Mouse (Mus musculus): ENCODE measurements around the gene Ptger3.

Gene Ptger3

DNA sequence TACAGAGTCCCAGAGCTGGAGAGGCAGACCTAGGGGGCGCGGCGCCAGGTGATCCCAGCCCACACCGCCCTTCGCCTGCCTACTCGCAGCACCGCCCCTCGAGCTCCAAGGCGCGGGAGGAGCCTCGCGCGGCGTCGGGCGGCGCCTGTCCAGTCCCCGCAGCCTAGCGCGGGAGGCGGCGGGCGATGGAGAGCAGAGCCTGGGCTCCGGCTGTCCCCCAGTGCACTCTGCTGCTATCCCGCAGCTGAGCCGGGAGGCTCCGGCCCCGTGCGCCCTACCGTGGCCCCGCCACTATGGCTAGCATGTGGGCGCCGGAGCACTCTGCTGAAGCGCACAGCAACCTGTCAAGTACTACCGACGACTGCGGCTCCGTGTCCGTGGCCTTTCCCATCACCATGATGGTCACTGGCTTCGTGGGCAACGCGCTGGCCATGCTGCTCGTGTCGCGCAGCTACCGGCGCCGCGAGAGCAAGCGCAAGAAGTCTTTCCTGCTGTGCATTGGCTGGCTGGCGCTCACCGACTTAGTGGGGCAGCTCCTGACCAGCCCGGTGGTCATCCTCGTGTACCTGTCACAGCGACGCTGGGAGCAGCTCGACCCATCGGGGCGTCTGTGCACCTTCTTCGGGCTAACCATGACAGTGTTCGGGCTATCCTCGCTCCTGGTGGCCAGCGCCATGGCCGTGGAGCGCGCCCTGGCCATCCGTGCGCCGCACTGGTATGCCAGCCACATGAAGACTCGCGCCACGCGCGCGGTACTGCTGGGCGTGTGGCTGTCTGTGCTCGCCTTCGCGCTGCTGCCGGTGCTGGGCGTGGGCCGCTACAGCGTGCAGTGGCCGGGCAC lies at the start of gene Ptger3:
Gene Ptger3, plus strand, starts transcription at position 168 of the 841 bp plus-strand sequence.
- DNase-seq (ENCODE audit: low read depth): peak; percentile 59

DNA sequence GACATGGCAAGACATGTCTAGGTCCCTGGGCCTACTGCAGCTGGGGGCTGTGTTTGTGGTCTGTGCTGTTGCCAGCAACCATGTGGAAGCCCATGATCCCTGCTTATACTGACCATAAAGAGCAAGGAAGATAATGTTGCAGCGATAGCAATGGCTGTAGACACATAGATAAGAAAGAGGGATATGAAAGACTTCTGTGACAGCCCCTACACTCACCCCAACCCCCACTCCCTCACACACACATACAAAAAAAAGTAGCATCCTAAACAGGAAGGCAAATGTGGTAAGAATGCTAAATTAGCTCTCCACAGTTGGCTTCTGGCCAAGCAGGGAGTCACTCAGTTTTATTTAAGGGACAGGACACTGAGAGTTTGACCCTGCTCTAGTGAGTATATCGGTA lies 48.7 kb upstream of the Ptger3 start:
- DNase-seq (ENCODE audit: low read depth): peak; percentile 88

DNA sequence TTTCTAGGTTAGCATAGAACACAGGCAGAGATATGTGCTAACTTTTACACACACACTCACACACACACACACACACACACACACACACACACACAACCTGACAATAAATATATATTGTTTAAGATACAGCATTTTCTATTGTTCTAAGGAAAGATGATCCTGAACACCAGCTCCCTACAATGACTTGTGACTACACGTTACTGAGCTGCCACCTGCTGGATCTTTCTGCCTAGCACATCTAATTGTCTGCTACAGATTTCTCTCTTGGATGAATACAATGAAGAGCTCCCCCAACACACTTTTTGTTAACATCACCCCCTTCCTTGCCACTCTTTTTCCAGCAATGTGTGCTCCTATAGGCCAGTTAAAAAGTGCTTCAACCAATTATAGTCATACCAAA lies 46.3 kb upstream of the Ptger3 start:
- DNase-seq (ENCODE audit: low read depth): peak; percentile 70

DNA sequence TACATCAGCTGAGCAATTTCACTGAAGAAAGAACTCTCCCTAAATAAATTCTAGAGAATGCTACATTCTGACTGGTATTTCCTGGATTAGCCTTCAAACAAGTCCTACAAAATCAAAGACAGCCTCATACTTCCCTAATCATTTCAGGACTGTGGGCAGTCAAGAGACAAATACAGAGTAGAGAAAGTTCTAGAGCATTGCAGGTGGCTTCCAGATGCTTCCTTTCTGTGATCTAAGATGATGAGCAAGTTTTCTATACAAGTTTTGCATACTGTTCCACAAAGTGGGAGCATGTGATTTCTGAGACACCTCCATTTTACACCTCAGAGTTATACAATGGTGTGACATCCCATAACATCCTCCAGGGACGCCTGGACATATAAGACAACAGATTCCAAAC lies 42.9 kb upstream of the Ptger3 start:
- no peak for DNase-seq (ENCODE audit: low read depth)

GRCm38 (mm10) chr3:157531585-157531984 lies 35.1 kb upstream of the Ptger3 start:
- DNase-seq (ENCODE audit: low read depth): no peak

DNA sequence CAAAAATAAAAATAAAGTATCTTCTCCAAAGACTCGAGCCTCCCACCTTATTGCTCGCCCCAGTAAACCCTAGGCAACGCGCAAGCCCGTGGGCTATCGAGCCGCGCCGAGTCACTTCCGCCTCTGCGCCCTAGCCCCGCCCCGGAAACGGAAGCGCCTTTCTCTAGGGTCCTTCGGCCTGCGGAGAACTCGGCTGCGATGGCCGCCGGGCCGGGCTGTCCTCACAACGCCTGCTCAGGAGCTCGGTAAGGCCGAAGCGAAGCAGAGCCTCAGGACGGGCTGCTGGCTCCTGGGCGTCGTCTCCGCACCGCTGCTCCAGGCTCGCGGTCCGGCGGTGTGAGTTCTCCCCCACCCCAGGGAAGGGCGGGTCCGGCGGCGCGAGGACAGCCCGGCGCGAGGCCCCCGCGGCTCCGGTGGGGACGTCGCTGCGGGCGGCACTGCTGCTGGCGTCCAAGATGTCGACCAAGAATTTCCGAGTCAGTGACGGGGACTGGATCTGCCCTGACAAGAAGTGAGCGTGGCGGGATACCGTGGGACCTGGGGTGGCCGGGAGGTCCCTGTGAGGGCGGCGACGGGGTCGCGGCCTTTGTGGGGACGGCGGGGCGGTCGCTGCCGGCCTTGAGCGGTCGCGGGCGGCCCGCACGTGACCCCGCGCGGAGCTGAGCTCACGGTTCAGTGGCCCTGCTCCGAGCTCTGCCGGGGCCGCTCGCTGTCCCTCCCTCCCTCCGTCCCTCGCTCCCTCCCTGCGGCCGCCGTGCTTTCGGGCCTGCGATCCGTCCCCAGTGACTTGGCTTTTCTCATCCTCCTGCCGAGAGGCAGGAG lies 32.5 kb upstream of the Ptger3 start, which contains the start of gene Zranb2:
Gene Zranb2, plus strand, starts transcription at position 197 of the 822 bp plus-strand sequence.
- DNase-seq (ENCODE audit: low read depth): peak; percentile 92

DNA sequence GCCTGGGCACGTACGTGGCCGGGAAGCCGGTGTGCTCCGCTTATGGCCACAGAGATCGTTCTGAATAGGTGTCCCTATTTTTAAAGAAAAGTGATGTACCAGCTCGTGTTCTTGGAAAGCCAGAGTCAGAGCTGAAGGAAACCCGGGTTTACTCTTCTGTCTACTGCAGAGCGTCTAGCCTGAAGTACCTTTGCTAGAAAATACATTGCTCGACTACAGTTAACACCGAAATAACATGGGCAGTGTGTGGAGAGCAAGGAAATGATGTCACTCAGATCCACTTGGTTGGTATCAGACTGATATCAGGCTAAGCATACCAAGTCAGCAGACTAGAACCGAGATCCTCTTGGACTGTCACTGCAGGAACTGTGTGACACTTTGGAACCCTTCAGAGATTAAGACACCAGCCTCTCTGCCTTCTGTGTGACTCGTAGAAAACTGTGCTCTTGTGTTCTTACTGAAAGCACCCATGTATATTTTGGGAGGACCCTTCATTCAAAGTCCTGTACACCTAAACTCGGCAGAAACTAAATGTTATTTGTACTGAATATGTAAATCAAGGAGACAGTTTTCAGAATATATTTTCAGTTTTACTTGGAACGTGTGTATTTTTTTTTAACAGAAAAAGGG lies 31.8 kb upstream of the Ptger3 start:
- peak; percentile 77 for DNase-seq (ENCODE audit: low read depth)

GRCm38 (mm10) chr3:157549323-157549722 lies 17.4 kb upstream of the Ptger3 start:
- DNase-seq (ENCODE audit: low read depth): no peak

- DNase-seq (ENCODE audit: low read depth): no peak
These were observed 16.7 kb upstream of the Ptger3 start for GRCm38 (mm10) chr3:157549758-157550600.

- peak; percentile 86 for DNase-seq (ENCODE audit: low read depth)
These were observed 1.5 kb upstream of the Ptger3 start for GRCm38 (mm10) chr3:157565196-157565595.

DNA sequence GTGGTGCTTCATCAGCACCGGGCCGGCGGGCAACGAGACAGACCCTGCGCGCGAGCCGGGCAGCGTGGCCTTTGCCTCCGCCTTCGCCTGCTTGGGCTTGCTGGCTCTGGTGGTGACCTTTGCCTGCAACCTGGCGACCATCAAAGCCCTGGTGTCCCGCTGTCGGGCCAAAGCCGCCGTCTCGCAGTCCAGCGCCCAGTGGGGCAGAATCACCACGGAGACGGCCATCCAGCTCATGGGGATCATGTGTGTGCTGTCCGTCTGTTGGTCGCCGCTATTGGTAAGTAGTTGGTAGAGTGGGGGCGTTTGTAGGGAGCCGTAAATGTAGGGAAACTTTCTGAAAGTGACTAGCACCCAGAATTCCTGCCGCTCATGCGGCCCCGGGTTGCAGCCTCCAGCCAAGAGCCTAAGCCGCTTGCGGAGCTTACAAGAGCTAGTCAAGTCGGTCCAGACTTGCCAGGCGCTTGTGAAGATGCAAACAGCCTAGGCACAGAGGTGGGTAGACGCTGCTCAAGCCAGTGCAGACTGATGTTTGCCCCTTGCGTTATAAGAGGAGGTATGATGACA lies 957 bp downstream of the Ptger3 start:
- no peak for DNase-seq (ENCODE audit: low read depth)

- peak; percentile 83 for DNase-seq (ENCODE audit: low read depth)
These were observed 5.3 kb downstream of the Ptger3 start for GRCm38 (mm10) chr3:157572011-157572410.

GRCm38 (mm10) chr3:157575441-157576342 lies 9.0 kb downstream of the Ptger3 start:
- peak; percentile 97 for DNase-seq (ENCODE audit: low read depth)

DNA sequence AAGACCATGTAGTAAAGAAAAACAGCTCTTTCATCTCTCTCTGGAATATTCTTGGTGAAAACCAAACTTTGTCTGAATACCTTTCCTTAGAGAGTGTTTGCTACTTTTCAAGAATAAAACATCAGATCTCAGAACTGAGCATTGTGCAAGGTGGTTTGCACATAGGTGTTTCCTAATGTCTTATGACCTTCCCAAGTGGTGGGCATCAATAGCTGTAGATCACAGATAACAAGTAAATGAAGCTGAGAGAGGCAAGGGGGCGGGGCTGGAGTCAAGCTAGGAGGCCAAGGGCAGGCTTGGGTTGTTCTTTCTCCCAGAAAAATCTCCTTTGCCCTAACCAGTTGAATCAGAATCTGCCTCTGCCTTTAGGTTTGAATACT lies 9.6 kb downstream of the Ptger3 start:
- DNase-seq (ENCODE audit: low read depth): peak; percentile 86

DNA sequence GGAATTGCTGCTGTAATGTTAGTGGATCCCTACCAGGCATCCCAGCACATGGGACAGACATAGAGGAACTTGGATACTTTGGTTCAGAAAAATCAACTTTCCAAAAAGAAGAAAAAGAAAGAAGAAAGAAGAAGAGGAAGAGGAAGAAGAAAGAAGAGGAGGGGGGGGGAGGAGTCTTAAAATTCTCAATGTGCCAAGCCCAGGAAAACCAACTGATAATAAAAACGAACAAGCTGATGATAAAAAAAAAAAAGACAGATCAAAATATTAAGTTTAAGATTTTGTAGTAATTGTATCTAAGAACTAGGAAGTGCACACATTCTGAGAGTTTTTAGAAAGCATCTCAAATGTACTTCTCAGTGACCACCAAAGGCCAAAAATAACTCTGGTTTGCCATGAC lies 10.2 kb downstream of the Ptger3 start:
- DNase-seq (ENCODE audit: low read depth): peak; percentile 39

- peak; percentile 51 for DNase-seq (ENCODE audit: low read depth)
These were observed 11.9 kb downstream of the Ptger3 start for GRCm38 (mm10) chr3:157578469-157579170.

GRCm38 (mm10) chr3:157579376-157579775 lies 12.7 kb downstream of the Ptger3 start:
- no peak for DNase-seq (ENCODE audit: low read depth)

DNA sequence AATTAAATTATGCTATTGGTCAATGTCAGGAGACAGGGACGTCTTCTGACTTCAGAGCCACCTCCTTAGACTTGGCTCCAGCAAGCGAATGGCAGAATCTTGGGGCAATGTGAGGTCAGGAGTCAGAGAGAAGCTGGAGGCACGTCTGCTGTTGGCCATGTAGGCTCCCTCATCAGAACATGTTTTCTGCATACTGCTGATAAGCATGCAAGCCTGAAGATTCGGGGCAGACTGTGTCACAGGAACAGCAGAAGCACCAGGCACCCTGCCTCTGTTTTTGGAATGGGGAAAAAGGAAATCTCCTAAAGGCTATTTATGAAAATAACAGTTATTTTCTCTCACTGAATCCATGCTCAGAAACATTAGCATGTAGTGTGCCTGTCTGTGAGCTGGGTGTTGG lies 13.6 kb downstream of the Ptger3 start:
- no peak for DNase-seq (ENCODE audit: low read depth)

DNA sequence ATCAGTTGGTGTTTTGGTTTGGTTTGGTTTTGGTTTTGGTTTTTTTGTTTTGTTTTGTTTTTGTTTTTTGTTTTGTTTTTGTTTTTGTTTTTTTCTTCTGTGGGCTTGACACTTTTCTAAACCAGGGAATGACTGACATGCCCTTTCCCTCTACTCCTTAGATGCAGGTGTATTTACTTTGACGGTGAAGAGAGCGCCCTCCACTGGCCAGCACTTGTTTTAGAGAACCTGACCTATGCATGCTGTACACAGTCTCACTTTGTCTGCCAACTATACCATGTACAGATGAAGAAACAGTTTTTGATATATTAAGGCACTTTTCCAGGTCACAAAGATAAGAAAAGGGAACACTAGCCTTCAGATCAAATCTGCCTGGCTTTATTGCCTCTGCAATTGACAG lies 15.1 kb downstream of the Ptger3 start:
- peak; percentile 53 for DNase-seq (ENCODE audit: low read depth)

Measured in 416B (cell line).